Mouse (Mus musculus) spleen, adult 2 months (tissue): Measurements from ENCODE around the gene Vhl. TPM values are rescaled to one million over a fixed set of nuclear protein-coding genes. Genes with fewer than 3 reads are reported as not detected.

Source experiments
- DNase-seq, 2 experiments: peaks; one replicate each; pipeline versions ENCODE4 v3.0.0 to v3.0.0-alpha.2; 2012 to 2021; ENCODE audit warnings: low spot score in 2 of 2, low read depth in 1 of 2
- H3K27ac ChIP-seq: fragments of 200-500 bp; 2 replicates; pipeline ENCODE4 v1.5.1; 2012; ENCODE audit warnings: low read length, inconsistent platforms; ENCODE audit not compliant: insufficient read depth
- H3K27me3 ChIP-seq: fragments of 200-500 bp; 2 replicates; pipeline ENCODE4 v1.6.1; 2012; ENCODE audit warnings: mild to moderate bottlenecking, moderate library complexity, low read length, inconsistent platforms; ENCODE audit not compliant: control insufficient read depth, insufficient read depth
- H3K36me3 ChIP-seq: fragments of 200-500 bp; 2 replicates; pipeline ENCODE4 v1.6.1; 2012; ENCODE audit warnings: mild to moderate bottlenecking, low read length, inconsistent platforms; ENCODE audit not compliant: control insufficient read depth, insufficient read depth
- H3K4me1 ChIP-seq: fragments of 200-500 bp; 2 replicates; pipeline ENCODE4 v1.6.1; 2011; ENCODE audit warnings: inconsistent platforms; ENCODE audit not compliant: control insufficient read depth, insufficient read depth, insufficient read length
- H3K4me3 ChIP-seq: fragments of 200-500 bp; 2 replicates; pipeline ENCODE4 v1.5.1; 2011; ENCODE audit warnings: mild to moderate bottlenecking, inconsistent platforms; ENCODE audit not compliant: insufficient read depth, insufficient read length; ENCODE audit errors: extremely low read depth
- CTCF ChIP-seq: fragments of 200-500 bp; IDR thresholded peaks from 2 replicates; pipeline ENCODE4 v1.5.1; 2011; ENCODE audit warnings: mild to moderate bottlenecking, inconsistent platforms; ENCODE audit not compliant: insufficient read depth, insufficient read length, insufficient replicate concordance; ENCODE audit errors: extremely low read depth
- POLR2A ChIP-seq: fragments of 200-500 bp; IDR thresholded peaks from 2 replicates; pipeline ENCODE4 v1.6.1; 2011; ENCODE audit warnings: low read depth, low read length, inconsistent platforms
- WGBS: fragments of 180-500 bp; shearing (Covaris S2); methylation state at CpG from one replicate; pipeline ENCODE4 v1.1.7; 2018; 5-methylcytosine and 5-hydroxymethylcytosine counted together
- polyA plus RNA-seq: library from polyadenylated mRNA; depleted of rRNA; stranded (reverse); fragments of >200 nt; gene quantifications from 2 replicates; pipeline ENCODE4 v1.2.3, GENCODE M21; 2012

Vhl gene
- polyA plus RNA-seq, 1 experiment, result 19.3 TPM

DNA sequence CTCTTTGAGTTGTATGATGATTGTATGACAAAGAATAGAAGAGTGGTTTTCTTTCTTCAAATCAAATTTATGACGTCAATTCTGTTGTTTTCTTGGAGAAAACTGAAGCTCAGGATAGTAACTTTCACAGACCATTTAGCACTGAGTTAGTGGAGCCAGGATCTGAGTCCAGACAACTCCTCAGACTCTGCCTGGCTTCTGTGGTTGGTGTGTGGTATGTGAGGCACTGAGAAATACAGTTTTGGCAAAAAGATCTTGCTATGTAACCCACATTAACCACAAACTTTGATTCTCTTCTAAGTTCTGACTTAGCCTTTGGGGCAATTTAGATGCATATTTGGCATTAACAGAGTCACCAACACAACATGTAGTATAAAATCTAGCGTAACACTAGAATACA lies 31.1 kb upstream of the Vhl start:
- 95% methylated on average over 2 of the region's 2 CpGs for WGBS
- Histone ChIP-seq H3K27me3 (no peaks in the 10 kb centered on the region), H3K4me1 (no peaks in the 10 kb centered on the region), H3K27ac (no peak overlapping the region), H3K36me3 (no peaks in the 10 kb centered on the region), H3K4me3 (no peak overlapping the region)
- DNase-seq, result no peak
- TF ChIP-seq CTCF, result no peak

DNA sequence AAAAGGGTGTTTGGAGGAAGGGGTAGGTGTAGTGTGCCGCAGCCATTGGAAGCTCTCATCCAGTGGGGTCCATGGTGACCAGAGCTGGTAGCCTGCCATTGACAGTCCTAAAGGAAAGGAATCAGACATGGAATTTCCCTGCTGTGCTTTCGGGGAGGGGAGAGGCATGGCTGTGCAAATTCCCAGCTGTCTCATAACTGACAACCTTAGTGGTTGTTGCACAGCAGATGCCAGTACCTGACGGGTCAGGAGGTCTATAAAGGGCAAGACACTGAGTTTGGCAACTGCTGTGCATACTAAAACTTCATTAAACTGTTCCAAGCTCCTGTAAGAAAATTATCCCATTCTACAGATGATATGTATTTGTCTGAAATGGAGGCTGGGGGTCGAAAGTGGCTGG lies 25.8 kb upstream of the Vhl start:
- H3K27ac ChIP-seq, result no peak overlapping the region
- no peak for DNase-seq
- TF ChIP-seq CTCF (no peak), POLR2A (no peak)
- H3K4me1 ChIP-seq, result no peaks in the 10 kb centered on the region
- H3K36me3 ChIP-seq, result no peaks in the 10 kb centered on the region
- H3K27me3 ChIP-seq, result no peaks in the 10 kb centered on the region
- 89% methylated on average over 4 of the region's 4 CpGs for WGBS
- H3K4me3 ChIP-seq, result no peak overlapping the region

DNA sequence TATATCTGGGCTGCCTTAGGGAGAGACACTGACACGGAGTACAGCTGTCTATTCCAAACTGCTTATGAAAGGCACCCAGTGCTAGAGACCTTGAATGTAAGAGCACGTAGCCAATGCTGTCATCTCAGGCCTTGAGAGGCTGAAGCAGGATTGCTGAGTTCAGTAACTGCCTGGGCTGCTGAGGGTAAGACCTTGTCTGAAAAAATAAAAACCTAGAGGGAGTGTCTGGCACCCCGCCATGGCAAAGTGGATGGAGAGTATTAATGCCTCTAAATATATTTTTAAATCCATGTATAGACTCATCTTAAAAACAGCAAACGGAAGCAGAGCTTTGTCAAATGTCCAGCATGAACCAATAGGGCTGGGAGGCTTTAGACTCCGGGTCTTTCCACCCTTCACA lies 23.9 kb upstream of the Vhl start:
- no peaks in the 10 kb centered on the region for H3K27me3 ChIP-seq
- DNase-seq, result no peak
- no peaks in the 10 kb centered on the region for H3K36me3 ChIP-seq
- 90% methylated on average over 5 of the region's 5 CpGs for WGBS
- no peaks in the 10 kb centered on the region for H3K4me1 ChIP-seq
- no peak for TF ChIP-seq POLR2A
- no peak for TF ChIP-seq CTCF
- no peak overlapping the region for H3K4me3 ChIP-seq
- H3K27ac ChIP-seq, result no peak overlapping the region

DNA sequence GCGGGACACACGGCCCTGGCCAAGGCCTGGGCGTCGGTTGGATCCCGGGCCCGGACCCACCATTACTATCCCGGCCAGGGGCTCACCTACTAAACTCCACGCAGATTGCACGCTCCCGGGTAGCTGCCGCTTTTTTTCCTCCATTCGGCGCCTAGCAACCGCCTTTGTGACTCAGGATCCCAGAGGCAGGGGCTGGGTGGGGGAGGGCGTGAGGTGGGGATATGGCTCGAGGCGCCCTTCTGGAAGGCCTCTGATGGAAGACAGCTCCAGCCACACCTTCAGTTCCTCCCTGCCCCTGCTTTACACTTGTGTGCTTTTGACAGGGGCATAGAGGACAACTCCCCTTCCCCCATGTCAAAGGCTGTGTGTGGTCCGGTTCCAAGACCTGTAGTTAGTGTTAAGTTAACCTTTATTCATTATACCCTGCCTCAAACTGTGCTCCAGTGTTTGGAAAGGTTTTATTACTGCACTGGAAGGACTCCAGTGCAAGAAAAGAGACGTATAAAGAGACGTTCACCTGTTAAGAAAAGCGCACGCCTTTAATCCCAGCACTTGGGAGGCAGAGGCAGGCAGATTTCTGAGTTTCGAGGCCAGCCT lies 23.1 kb upstream of the Vhl start, which contains the start of gene Fancd2os:
Gene Fancd2os, minus strand, starts transcription at position 173 of the 597 bp plus-strand sequence.
- Histone ChIP-seq H3K4me1 (no peaks in the 10 kb centered on the region), H3K36me3 (no peaks in the 10 kb centered on the region), H3K27me3 (no peaks in the 10 kb centered on the region), H3K4me3 (no peak within 1 kb of the TSS), H3K27ac (no peak within 1 kb of the TSS)
- DNase-seq, result no peak
- 90% methylated on average over 23 of the region's 23 CpGs for WGBS
- TF ChIP-seq POLR2A (no peak), CTCF (no peak)

DNA sequence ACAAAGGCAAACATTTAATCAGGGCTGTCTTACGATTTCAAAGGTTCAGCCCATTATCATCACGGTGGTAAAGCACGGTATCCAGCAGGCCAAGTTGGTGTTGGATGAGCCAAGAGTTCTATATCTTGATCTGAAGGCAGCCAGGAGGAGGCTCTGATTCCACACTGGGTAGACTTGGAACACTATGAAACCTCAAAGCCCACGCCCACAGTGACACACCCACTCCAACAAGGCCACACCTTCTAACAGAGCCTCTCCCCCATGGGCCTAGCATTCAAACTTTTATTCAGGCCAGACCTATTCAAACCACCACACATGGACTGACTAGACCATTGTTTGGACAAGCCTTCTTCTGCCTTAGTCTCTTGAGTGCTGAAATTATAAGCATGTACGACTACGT lies 20.9 kb upstream of the Vhl start:
- WGBS, result 85% methylated on average over 6 of the region's 6 CpGs
- Histone ChIP-seq H3K27me3 (no peaks in the 10 kb centered on the region), H3K27ac (no peak overlapping the region), H3K36me3 (no peaks in the 10 kb centered on the region), H3K4me1 (peaks cover 4% of the 10 kb centered on the region; the same call in 1 of the 2 replicates), H3K4me3 (no peak overlapping the region)
- no peak for DNase-seq
- TF ChIP-seq CTCF, result no peak
- TF ChIP-seq POLR2A, result no peak

DNA sequence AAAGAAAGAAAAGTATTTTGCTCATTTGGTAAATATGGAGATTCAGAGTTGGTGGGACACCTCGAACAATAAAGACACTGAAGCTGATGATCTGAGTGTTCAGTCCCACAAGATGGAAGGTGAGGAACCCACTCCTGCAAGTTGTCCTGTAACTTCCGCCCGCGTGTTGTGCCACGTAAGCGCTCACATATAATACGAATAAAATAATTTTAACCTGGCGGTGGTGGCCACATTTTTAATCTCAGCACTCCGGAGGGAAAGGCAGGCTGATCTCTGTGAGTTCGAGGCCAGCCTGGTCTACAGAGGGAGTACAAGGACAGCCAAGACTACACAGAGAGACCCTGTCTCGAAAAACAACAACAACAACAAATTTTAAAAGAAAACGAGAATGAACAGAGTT lies 19.8 kb upstream of the Vhl start:
- WGBS, result 73% methylated on average over 12 of the region's 12 CpGs
- Histone ChIP-seq H3K36me3 (no peaks in the 10 kb centered on the region), H3K4me3 (peak overlapping the region; percentile 96; the same call in 1 of the 2 replicates), H3K4me1 (peaks cover 4% of the 10 kb centered on the region; the same call in 1 of the 2 replicates), H3K27ac (no peak overlapping the region; the same call in 1 of the 2 replicates), H3K27me3 (no peaks in the 10 kb centered on the region)
- no peak for DNase-seq
- TF ChIP-seq POLR2A (no peak), CTCF (no peak)

DNA sequence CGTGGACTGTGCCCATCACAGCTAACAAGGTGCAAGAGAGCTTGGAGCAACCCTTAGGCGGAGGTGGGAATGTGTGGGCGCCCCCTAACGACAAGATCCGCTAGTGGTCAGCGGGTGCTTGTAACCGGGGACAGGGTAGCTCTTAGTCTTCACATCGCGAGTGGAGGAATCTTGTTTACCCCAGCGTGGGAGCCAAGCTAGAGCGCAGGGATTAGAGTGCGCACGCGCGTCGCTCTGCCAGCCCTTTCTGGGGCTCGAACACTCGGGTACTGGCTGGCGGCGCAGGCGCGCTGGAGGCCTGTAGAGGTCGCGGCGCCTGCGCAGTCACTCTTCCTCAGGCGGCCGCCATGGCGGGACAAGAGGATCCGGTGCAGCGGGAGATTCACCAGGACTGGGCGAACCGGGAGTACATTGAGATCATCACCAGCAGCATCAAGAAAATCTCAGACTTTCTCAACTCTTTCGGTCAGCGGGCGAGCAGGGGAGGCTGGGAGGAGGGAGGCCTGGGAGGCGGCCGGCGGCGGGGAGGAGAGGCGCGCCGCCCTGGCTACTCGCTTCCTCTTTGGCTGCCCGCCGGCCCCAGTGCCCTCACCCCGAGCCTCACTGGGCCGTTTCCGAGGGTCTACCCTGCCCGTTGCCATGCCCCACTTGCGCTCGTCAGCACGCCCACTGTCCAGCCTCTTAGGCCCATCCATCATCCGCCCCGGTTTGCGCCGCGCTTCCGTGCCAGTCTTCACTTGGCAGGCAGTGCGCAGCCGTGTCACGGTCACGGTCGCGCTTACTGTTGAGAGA lies 19.1 kb upstream of the Vhl start, which contains the start of gene Brk1:
Gene Brk1, plus strand, starts transcription at position 341 of the 792 bp plus-strand sequence.
- DNase-seq, result peak; percentile 71 to 81
- Histone ChIP-seq H3K4me3 (peak within 1 kb of the TSS; percentile 96), H3K27ac (peak within 1 kb of the TSS; percentile 78), H3K4me1 (peaks cover 4% of the 10 kb centered on the region; the same call in 1 of the 2 replicates), H3K27me3 (no peaks in the 10 kb centered on the region), H3K36me3 (no peaks in the 10 kb centered on the region)
- WGBS, result under 1% methylated on average over 63 of the region's 65 CpGs
- TF ChIP-seq CTCF, result peak; percentile 22; the same call in 1 of the 2 replicates
- peak; percentile 67 for TF ChIP-seq POLR2A
